Mouse (Mus musculus): Measurements from ENCODE around the gene Ing4.

- TF ChIP-seq HCFC1 (IDR thresholded peaks at IDR 0.05; ENCODE audit: borderline replicate concordance, insufficient read depth, low read length) (no peak), ZC3H11A (IDR thresholded peaks at IDR 0.05; ENCODE audit: borderline replicate concordance, low read depth, low read length) (no peak), ZNF384 (IDR thresholded peaks at IDR 0.05; ENCODE audit: low read depth, low read length) (no peak), CHD2 (IDR thresholded peaks at IDR 0.05; ENCODE audit: low read depth, low read length) (no peak)
Measured at GRCm38 (mm10) chr6:125008060-125008459, 31.5 kb upstream of the Ing4 start.

Measured in ES-E14 (cell line).